Mouse (Mus musculus) testis, postnatal 10 days (tissue): ENCODE results near the gene Rimbp3.
"Not testable (repeated sequence)": the region's sequence is repeated elsewhere in the genome, so short reads cannot be mapped to it uniquely, and the experiment has no call there.

Experiments used
- DNase-seq: peaks from one replicate; pipeline ENCODE4 v3.0.0; 2021; ENCODE audit warnings: low spot score

Gene Rimbp3

DNA sequence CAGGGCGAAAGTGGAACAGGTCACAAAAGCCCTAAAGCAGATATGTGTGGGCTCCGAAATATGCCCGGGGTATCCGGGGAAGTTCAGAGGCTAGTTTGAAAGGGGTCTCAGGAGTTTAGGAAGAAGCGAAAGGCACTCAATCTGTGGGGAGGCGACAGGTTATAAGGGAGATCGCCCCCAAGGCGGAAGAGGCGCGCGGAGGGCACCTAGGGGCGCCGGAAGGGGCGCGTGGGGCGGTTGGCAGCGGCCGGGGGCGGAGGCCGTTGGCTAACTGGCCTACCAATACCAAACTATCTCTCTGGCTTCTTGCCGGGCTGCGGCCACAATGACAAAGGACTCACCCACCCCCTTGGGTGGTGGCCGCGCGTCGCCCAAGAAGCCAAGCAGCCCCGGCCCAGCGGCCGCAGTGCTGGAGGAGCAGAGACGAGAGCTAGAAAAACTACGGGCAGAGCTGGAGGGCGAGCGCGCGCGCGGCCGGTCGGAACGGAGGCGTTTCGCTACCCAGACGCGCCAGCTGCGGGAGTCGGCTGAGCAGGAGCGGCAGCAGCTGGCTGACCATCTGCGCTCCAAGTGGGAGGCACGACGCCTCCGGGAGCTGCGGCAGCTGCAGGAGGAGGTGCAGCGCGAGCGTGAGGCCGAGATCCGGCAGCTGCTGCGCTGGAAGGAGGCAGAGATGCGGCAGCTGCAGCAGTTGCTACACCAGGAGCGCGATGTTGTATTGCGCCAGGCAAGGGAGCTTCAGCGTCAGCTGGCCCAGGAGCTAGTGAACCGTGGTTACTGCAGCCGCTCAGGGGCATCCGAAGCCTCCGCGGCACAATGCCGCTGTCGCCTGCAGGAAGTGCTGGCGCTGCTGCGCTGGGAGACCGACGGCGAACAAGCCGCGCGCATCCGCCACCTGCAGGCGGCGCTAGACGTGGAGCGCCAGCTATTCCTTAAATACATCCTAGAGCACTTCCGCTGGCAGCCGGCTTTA, at the start of gene Rimbp3:
TSS of gene Rimbp3 (plus strand) at position 215 of the 973 bp plus-strand sequence.
- DNase-seq: peak; percentile 89

DNA sequence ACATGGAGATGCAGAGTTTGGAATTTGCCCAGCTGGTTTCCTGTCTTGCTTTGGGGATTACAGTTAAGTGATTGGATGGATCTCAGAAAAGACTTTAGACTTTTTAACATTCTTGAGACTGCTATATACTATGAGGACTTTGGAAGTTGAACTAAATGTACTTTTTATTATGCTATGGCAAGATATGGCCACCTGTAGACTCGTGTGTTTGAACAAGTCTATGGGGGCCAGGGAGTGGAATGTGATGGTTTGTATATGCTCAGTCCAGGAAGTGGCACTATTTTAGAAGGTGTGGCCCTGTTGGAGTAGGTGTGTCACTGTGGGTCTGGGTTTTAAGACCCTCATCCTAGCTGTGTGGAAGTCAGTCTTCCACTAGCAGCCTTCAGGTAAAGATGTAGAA, 42.9 kb upstream of the Rimbp3 start:
- DNase-seq: not testable (repeated sequence)

DNA sequence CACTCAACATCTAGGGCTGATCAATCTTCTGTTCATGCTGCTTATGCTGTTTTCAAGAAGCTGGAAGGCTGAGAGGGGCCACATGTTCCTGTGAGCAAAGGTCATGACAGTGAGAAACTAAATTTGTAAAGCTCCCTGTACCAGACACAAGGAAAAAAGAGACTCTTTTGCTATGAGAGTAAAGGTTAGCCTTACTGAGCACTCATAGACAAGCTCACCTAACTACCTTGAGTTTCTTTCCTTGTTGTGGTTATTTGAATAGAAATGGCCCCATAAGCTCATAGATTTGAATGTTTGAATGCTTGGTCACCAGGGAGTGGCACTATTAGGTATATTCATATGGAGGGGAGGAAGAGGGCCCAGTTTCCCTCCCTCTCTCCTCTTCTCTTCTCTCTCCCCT, 41.2 kb upstream of the Rimbp3 start:
- DNase-seq: no peak

- DNase-seq: no peak
Measured at GRCm38 (mm10) chr16:17168049-17168448, 40.4 kb upstream of the Rimbp3 start.

- no peak for DNase-seq
Measured at GRCm38 (mm10) chr16:17175765-17176164, 32.6 kb upstream of the Rimbp3 start.

GRCm38 (mm10) chr16:17177623-17178170, 30.7 kb upstream of the Rimbp3 start:
- no peak for DNase-seq

- DNase-seq: no peak
Measured at GRCm38 (mm10) chr16:17179706-17180105, 28.7 kb upstream of the Rimbp3 start.

GRCm38 (mm10) chr16:17181382-17181781, 27.0 kb upstream of the Rimbp3 start:
- DNase-seq: no peak

GRCm38 (mm10) chr16:17182136-17182535, 26.3 kb upstream of the Rimbp3 start:
- no peak for DNase-seq

GRCm38 (mm10) chr16:17183003-17183402, 25.4 kb upstream of the Rimbp3 start:
- no peak for DNase-seq

DNA sequence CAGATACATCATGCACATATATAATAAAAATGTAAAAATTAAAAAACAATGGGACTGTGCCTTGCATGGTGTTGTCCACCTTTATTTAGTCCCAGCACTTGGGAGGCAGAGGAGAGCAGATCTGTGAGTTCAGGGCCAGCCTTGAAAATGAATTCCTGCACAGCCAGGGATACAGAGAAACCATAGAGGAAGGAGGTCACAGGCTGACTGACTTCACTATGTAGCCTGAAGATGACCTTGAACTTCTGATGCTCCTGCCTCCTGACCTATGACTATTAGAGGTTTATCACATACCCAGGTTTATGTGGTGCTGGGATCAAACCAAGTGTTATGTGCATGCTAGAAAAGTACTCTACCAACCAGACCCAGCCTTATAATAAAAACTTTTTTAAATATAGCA, 22.9 kb upstream of the Rimbp3 start:
- no peak for DNase-seq

DNA sequence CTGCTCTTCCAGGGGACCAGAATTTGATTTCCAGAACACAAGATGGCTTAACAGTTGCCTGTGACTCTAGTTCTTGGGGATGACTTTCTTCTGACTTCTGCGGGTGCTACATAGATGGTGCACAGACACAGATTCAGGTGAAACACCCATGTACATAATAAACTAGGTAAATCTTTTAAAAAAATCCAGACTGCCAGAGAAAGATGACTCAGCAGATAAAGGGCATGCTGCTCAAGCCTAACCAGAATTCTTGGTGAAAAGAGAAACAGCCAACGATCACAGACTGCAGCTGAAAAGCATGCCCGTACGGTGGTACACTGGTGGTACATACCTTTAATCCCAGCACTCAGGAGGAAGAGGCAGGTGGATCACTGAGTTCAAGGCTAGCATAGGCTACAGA, 14.6 kb upstream of the Rimbp3 start:
- no peak for DNase-seq

- no peak for DNase-seq
Measured at GRCm38 (mm10) chr16:17200121-17200952, 8.1 kb upstream of the Rimbp3 start.

GRCm38 (mm10) chr16:17200953-17201707, 7.3 kb upstream of the Rimbp3 start:
- DNase-seq: peak; percentile 90

GRCm38 (mm10) chr16:17201977-17202376, 6.4 kb upstream of the Rimbp3 start:
- no peak for DNase-seq

- DNase-seq: no peak
Measured at GRCm38 (mm10) chr16:17202549-17202948, 5.9 kb upstream of the Rimbp3 start, which contains the start of gene Ube2l3. TSS of gene Ube2l3 (minus strand) at chr16:17202649.

- no peak for DNase-seq
Measured at GRCm38 (mm10) chr16:17204990-17205389, 3.4 kb upstream of the Rimbp3 start.

DNA sequence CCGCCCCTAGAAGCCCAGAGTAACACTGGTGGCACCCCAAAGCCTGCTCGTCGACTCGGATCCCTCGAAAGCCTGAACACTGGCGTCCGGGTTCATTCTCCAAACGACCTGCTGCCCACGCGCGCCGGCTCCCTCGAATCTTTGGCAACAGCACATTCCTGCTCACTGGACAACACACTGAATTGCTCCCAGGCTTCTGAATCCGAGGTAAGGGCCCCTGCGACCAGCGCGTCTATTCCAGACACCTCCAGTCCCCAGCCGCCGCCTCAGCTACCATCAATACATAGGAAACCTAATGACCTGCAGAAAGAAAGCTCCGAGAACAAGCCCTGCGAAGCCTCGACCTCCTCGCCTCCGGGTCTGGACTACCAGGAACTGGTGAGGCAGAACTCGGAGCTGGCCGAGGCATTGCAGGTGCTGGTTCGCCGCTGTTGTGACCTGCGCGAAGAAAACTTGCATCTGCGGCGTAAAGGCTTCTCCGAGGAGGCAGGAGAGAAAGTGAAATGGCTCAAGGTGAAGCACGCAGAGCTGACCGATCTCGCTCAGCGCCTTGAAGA, 1.1 kb downstream of the Rimbp3 start:
- no peak for DNase-seq

- peak; percentile 91 for DNase-seq
Measured at GRCm38 (mm10) chr16:17209981-17210838, 1.8 kb downstream of the Rimbp3 start.

DNA sequence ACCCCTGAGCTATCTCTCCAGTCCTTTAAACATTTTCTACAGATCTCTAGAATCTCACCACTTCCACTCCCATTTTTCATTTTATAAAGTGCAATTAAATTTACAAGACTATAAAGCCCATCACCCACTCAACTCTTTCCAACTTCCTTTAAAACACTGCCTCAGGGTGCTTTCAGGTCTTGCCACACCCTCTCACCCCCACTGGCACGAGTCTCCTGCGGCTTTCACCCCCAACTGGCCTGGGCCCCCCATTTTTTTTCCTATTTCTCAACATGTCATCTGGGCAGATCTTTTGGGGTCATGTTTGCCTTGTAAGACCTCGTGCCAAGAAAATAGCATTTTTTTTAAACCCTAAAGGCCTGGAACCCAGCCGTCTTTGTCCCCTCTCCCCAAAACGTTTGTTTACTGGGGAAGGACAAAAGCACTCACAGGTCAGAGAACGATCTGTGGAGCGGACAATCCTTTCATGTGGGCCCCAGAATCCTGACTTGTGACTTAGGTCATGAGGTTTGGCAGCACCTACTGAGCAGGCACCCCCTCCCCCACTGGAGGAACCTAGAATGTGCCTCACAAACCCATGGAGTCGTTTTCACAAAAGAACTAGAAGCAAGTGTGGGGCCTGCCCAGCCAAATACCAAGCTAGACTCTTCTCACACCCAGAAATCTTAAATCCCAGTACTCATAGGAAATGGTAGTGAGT, 8.7 kb downstream of the Rimbp3 start:
- DNase-seq: no peak
